Mouse (Mus musculus) spleen, adult 12 weeks (tissue): ENCODE results near the gene Ndufa1.
"Not testable (repeated sequence)": the region's sequence is repeated elsewhere in the genome, so short reads cannot be mapped to it uniquely, and the experiment has no call there.

ENCODE experiments used
- DNase-seq: peaks from one replicate; pipeline ENCODE4 v3.0.0; 2022; ENCODE audit warnings: low spot score

Ndufa1 gene

DNA sequence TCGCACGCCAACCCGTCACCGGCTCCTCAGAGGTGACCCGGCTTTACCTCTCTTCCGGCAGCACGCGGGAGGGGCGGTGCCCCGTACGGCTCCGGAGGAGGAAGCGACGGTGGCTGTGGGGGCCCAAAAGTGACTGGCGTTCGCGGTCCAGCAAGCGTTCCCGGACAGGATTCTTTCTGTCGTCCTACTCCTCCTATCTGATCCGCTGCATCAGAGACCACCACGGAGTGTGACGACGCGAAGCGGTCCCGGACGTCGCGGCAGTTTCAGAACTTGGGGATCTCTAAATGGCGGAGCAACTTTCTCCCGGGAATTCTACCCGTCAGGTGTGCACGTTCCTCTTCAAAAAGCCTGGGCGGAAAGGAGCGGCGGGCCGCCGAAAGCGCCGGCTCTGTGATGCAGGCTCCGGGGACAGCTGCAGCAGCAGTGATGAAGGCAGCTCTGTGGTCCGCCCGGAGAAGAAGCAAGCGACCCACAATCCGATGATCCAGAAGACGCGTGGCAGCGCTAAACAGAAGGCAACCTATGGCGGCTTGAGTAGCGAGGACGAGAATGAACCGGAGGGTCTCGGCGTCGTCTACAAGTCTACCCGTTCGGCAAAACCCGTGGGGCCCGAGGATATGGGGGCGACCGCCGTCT, at the start of gene Ndufa1, which contains the start of gene Rnf113a1:
Gene Ndufa1 (minus strand): TSS at position 59 of the 639 bp plus-strand sequence.
Gene Rnf113a1 (plus strand): TSS at position 141 of the 639 bp plus-strand sequence.
- DNase-seq = peak; percentile 65

DNA sequence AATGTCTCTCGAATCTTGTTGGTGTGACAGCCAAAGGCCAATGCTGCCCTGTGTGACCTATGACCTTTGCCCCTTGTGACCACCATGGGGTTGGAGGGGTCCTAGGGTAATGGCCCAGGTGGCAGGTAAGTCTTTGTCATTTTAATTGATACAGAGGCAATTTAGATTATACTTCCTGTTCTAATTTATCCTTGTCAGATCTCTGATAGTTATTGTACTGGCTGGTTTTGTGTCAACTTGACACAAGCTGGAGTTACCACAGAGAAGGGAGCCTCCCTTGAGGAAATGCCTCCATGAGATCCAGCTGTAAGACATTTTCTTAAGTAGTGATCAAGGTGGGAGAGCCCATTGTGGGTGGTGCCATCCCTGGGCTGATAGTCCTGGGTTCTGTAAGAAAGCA, 31.2 kb upstream of the Ndufa1 start, which contains the start of gene Rhox1:
Gene Rhox1 (minus strand): TSS at position 101 of the 400 bp plus-strand sequence.
- not testable (repeated sequence) for DNase-seq

DNA sequence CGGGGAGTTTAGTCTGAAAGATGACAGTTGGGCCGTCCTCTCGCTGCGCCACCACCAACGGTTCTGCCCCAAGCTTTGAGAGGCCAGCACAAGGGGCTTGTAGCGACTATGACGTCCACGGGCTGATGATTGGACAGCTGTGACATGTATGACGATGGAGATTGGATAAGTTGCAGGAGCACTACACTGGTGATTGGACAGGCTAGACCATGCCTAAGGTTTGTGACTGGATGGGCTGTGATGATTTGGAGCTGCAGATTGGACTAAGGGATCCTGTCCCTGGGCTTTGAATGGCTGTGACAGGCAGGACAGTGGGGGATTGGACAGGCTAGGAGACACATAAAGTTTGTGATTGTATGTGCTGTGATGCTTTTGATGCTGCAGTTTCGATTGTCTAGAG, 20.0 kb upstream of the Ndufa1 start, which contains the start of gene Gm9:
Gene Gm9 (minus strand): TSS at position 101 of the 400 bp plus-strand sequence.
- no peak for DNase-seq

DNA sequence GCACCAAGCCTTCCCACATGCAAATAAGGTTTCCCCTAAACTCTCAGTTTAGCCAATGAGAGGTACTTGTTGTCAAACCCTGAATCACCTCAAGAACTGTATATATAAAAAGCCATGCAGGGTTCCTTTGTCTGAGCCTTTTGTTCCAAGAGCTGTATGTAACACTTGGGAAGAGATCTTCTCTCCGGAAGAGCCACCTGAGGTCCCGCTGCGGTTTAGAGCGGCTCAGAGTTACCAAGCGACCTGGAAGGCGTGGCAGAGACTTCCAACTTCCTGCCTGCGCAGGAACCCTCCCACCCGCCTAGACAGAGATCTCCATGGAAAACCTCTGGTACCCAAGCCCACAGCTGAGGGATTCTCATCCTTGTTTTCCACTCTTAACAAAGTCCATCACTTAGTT, 7.7 kb upstream of the Ndufa1 start:
- DNase-seq = no peak

DNA sequence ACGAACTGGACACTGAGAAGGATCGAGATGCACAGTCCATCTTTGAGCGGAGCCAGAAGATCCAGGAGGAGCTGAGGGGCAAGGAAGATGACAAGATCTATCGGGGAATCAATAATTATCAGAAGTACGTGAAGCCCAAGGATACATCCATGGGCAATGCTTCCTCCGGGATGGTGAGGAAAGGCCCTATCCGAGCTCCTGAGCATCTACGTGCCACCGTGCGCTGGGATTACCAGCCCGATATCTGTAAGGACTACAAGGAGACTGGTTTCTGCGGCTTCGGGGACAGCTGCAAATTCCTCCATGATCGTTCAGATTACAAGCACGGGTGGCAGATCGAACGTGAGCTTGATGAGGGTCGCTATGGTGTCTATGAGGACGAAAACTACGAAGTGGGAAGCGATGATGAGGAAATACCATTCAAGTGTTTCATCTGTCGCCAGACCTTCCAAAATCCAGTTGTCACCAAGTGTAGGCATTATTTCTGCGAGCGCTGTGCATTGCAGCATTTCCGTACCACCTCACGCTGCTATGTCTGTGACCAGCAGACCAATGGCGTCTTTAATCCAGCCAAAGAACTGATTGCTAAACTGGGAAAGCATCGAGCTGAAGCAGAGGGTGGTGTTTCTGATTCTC, 899 bp upstream of the Ndufa1 start:
- no peak for DNase-seq

DNA sequence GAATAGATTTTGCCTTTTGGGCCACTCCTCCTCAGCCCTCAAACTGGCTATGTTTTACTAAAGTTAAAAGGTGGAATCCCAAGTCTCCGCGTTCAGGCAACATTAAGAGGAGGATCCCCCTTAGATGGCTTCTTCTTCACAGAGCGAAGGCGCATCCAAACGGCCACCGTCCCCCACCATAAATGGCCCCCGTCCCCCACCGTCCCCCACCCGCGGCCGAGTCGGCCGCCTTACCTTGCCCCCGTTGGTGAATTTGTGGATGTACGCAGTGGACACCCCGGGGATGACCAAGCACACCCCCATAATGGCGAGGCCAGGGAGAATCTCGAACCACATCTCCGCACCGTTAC, 233 bp downstream of the Ndufa1 start:
- no peak for DNase-seq

DNA sequence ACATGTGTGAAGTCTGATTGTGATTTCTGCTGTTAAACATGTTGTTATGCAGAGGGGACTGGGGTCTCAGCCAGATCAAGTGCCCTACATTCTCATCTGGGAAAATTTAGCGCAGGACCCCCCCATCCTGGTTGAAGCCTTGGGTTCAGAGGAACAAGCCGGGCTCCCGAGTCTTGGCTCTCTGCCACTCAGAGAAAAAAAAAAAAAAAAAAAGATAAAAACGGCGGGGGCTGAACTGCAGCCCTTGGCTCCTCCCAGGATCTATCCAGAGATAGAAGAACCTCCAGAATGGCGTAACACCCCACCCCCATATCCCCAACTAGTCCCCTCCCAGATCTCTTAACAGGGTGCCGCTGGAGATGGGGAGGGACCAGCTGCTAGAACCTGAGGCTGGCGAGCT, 6.6 kb downstream of the Ndufa1 start:
- DNase-seq = not testable (repeated sequence)

DNA sequence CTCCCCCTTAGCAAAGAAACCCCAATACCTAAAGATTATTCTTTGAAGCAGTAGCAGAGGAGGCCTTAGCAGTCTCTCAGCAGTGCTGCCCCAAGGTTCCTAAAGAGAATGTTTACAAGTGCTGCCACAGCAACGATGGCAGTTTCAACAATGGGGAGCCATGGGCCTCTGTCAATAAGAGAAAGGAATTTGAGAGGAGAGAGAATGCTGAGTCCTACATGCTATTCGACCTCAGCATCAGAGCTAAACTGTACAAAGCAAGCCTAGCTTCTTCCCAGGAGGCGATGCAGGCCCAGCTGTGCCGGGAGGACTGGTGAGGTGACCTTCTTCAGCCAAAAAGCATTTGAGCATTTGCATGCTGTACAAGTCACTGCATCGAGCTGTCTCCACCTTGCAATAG, 22.2 kb downstream of the Ndufa1 start, which contains the start of gene Akap14:
Gene Akap14 (minus strand): TSS at position 101 of the 400 bp plus-strand sequence.
- no peak for DNase-seq

DNA sequence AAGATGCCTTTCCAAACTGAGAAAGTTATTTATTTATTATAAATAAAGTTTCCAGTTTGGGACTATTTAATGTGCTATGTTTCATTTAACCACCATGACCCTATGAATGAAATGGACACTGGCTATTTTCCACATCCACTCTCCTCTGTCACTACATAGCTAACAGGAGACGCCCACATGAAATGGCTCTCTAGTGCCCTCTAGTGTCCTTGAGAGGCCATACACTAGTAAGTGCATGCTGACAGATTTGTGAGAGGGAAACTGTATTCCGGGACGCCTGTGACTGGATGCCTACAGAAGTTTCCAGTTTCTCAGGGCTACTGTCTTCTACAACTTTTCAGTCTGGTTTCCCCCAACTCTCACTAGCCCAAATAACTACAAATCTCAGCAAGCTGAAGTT, 23.9 kb downstream of the Ndufa1 start:
- peak; percentile 14 for DNase-seq

DNA sequence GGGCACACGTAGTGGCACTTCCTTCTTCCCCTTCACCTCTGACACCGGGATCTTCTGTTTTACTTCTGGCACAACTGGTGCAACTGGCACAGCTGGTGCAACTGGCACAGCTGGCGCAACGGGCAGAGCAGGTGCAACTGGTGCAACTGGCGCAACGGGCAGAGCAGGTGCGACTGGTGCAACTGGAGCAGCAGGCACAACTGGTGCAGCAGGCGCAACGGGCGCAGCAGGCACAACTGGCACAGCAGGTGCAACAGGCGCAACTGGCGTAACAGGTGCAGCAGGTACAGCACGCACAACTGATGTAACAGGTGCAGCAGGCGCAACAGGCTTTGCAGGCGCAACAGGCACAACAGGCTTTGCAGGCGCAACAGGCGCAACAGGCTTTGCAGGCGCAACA, 27.8 kb downstream of the Ndufa1 start:
- no peak for DNase-seq

DNA sequence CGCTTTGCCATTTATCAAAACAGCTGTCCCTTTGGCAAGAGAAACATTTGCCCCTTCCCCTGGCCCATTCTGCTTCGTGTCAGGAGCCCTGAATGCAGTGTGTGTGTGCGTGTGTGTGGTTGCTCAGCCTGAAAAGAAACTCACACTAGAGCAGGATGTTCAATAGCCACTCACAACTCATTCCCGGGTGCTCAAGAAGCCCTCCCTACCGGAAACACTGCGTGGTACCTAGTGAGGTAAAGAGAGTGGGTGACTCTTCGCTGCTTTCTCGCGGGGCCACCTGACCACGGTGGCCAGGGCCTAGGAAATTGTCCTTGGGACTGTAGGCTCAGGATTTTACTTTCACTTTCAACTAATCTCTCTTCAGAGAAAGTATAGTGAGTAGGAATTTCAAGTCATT, 29.8 kb downstream of the Ndufa1 start:
- no peak for DNase-seq

DNA sequence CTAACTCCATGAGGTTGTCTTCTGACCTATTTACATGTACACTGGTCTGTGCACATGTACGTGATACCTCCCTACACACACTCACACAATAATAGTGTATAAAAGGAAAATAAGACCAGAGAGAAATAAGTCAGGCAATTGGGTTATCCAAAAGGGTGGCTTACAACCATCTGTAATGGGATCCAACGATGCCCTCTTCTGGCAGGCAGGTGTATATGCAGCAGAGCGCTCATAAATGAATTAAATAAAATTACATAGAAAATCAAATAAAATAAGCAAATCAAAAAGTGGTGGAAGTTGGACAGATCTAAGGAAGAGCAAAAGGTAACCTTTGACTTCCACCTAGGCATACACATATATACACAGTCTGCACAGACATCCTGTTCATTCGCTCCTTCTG, 33.1 kb downstream of the Ndufa1 start:
- no peak for DNase-seq

DNA sequence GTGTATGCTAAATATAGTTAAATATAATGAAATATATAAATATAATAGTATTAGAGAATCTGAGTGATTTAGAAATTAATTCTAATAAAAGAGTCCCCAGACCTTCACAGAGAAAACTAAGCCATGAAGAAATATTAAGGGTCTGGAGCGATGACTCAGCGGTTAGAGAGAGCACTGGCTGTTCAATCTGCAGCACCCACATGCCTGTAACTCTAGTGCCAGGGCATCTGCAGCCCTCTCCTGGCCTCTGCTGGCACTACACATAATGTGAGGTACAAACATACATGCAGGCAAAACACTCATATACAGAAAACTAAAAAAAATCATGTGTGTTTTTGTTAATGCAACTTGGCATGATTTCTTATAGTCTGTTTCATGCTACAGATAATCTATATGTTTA, 46.0 kb downstream of the Ndufa1 start:
- no peak for DNase-seq

DNA sequence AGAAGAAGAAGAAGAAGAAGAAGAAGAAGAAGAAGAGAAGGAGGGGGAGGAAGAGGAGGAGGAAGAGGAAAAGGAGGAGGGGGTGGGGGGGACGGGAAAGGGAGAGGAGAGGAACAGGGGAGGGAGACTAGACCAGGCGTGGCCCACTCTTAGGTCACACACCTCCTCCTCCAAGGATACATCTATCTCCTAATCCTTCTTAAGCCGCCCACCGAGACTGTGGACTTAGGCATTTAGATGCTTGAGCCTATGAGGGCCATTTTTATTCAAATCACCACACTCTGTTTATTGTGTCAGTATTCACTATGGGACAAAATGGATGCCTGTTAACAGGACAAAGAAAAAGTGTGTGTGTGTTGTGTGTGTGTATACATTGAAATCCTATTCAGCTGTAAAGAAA, 46.5 kb downstream of the Ndufa1 start:
- DNase-seq = not testable (repeated sequence)

DNA sequence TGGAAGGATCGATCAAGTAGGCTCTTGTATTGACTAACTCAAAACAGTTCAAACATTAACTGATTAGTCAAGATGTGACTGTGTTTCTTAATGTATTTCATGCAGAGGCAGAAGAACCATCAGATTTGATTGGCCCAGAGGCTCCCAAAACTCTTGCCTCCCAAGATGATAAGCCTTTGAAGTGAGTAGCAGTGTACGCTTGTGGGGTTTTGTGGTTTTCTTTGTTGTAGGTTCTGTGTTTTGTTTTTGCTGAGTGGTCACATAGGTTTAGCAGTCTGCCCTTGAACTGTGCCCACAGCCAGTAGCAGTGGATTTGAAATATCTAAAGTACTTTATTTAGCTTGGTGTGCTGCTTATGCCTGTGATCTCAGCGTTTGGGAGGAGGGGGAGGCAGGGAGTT, 49.2 kb downstream of the Ndufa1 start:
- no peak for DNase-seq
